Mouse (Mus musculus) right cerebral cortex, adult 2 months (tissue): Measurements from ENCODE around the gene Castor2.

Experiments used
- DNase-seq, 2 experiments: peaks; one replicate each; pipeline ENCODE4 v3.0.0; 2021 to 2022; ENCODE audit warnings: low spot score in 2 of 2

Castor2 gene

DNA sequence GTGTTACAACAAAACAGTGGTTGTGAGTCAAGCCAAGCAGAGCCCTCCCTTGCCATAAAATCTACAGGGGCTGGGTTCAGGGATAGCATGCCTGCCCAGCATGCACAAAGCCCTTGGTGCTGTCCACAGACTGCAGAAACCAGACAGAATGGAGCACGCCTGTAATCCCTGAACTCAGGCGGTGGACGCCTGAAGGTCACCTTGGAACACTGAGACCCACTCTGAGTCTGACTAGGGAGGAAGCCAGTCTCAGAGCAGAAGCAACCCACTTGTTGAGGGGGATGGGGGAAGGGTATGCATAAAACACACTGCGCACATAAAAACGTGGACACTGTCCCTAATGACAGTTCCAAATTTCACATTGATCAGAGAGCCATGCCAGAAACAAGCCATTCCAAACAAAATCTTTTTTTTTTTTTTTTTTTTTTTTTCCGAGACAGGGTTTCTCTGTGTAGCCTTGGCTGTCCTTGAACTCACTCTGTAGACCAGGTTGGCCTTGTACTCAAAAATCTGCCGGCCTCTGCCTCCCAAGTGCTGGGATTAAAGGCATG is 56.5 kb downstream of the Castor2 start:
- DNase-seq = no peak

DNA sequence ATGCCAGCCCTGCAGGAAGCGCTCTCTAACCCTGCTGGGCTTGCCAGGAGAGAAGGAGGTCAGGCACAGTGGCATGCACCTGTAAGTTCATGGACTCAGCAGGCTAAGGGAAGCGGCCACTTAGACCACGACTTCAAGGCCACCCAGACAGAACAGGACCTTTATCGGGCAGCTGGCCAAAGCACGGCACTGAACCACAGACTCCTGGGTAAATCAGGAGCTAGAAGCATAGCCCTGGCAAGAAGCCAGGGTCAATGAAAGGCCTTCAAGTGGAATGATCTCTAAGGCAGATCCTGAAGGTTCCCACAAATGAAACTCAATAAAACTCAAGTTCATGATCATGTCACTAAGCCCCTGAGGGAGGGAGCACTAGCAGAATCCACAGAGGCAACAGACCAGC is 65.2 kb downstream of the Castor2 start:
- no peak for DNase-seq

DNA sequence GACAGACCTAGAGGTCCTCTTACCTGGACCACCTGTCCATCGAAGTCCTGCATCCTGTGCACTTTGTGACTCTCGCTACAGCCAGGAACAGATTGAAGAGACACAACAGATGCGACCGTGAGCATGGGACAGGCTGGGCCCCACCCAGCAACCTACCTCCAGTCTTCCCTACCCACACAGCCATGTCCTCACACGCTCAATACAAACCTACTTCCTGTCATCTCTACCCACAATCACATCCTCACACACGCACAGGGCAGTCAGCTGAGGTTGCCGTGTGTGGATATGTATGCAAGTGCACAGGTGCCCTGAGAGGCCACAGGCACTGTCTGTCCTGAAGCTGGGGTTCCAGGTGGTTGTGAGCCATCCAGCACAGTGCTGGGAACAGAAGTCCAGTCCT is 67.1 kb downstream of the Castor2 start:
- no peak for DNase-seq

DNA sequence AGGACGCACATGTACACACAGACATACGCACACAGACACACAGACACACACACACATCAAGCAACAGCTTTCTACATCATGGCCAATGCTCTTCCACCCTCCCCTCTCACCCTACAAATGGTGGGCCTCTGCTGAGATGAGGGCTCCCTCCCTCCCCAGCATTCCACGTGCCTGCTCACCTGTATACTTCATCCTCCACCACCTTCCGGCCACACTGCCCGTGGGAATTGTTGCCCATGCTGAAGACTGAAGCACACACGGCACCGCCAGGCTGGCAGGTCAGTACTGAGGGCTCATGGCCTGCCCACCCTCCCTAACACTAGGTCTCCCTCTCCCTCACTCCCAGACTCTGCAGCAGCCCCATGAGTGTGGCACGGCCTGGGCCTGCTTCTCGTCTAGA is 68.5 kb downstream of the Castor2 start:
- DNase-seq = no peak

DNA sequence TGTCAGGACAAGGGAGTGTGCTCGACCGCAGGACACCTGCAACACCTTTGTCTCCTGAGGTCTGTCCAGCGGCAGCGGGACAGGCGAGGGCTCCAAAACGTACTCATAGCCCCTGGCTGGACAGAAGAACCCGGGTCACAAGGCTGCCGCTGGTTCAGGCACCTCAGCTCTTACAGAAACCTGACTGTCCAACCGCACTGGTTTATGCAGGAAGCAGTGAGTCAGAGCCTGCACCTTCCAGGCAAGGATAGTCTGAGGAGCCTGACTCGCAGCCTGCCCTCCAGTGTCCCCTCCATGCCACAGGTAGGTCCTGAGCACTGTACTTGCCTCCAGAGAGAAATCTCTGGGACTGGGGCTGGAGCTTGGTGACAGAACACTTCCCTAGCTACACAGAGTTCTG is 69.7 kb downstream of the Castor2 start:
- no peak for DNase-seq

DNA sequence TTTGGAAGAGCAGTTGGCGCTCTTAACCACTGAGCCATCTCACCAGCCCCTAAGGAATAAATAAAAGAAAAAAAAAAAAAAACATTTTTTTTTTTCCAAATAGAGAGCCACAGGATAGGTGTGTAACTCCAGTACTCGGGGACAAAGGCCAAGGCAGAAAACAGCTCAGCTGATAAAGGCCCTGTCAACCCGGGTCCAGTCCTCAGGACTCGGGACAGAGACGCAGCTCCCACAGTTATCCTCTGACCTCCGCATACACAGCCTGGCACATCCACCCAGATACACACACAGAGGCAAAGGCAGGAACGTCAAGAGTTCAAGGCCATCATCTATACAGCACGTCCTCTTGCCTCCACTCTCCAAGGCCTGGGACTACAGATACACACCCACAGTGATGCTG is 70.7 kb downstream of the Castor2 start:
- DNase-seq = no peak

DNA sequence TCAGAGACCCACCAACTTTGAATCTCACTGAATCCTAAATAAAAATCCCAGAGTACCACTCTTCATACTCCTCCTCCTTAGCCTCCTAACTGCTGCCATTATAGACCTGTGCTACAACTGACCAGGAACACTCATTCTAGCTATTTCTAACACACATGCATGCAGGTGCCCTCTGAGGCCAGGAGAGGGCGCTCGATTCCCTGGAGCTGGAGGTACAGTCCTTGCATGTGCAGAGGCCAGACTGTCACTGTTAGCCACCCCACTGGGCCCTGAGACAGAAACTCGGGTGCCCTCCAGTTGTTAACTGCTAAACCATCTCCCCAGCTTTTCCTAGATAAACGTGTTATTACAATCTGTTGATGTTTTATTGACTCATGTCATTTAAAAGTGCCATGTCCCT is 73.7 kb downstream of the Castor2 start:
- DNase-seq = no peak

DNA sequence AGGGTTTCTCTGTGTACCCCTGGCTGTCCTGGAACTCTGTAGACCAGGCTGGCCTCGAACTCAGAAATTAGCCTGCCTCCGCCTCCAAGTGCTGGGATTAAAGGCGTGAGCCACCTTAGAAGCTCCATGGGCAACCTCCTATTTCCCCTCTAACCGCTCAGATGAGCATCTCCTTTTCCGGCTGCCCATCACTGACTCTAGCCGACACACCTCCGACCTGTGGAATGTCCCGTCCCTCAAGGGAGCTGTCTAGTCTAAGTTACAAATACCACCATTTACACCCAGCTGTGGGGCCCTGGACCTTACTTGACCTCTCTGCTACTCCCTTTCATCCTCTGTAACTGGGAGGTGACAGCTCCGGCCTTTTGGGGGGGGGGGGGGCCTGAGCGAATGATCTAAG is 76.2 kb downstream of the Castor2 start:
- DNase-seq = no peak

DNA sequence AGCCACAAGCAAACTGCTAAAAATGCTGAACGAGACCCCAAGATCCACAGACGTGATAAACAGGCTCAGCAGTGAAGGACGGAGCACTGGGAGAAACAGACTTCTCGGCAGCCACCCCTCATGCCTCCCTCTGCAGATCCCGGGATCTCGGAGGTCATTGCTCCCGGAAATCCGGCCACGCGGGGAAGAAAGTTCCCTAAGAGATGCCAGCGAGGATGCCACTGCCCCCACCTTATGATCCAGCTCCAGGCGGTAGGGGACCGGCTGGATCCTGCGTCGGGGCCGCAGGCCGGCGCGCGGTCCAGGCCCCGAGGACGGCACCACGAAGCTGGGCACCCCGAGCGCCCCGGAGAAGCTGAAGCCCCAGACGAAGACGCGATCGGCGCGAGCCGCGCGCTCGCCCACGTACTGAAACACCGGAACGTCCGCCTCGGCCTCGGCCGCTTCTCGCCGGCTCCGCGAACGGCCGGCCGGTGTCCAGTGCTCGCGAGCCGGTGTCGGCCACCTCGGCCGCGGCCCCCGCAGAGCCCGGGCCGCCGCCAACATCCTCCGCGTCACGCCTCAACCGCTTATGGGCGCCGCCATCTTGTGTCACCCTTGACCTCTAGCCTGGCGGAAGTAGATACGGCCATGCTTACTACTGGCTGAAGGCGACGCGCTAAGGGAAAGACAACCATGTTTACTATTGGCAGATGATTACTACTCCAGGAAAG is 76.8 kb downstream of the Castor2 start, which contains the start of gene Rcc1l:
Gene Rcc1l, minus strand, starts transcription at position 606 of the 713 bp plus-strand sequence.
- DNase-seq = peak; percentile 87 to 88

DNA sequence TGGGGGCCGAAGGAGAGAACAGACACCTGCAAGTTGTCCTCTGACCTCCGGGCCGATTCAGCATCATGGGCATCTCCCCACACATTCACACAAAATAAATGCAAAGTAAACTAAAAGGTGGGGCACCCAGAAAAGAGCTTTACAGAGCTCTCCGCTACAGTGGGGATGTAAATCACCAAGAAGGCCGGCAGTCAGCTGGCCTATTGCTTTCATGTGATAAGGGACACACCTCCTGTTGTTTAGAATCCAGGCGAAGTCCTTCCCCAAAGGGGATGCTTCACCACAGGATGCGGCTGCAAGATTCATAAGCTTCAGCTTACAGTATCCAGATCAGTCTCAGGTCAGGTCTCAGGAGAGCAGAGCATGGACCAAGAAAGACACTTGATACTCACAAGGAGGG is 79.0 kb downstream of the Castor2 start:
- no peak for DNase-seq

DNA sequence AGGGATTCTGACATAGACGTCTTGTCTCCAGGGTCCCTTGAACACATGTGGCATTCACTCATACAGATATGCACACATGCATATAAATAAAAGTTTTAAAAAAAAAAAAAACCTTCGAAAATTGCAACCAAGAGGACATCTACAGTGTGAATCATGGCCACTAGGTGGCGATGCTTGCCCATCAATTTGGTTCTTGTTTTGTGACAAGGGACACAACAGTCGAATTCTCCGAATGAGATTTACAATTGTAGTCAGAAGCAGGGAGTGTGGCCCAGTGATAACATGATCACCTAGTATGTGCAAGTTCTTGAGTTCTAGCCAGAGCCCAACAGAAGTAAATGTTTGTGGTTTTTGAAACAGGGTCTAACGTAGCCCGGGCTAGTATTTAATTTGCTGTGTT is 80.4 kb downstream of the Castor2 start:
- peak; percentile 91 to 94 for DNase-seq

DNA sequence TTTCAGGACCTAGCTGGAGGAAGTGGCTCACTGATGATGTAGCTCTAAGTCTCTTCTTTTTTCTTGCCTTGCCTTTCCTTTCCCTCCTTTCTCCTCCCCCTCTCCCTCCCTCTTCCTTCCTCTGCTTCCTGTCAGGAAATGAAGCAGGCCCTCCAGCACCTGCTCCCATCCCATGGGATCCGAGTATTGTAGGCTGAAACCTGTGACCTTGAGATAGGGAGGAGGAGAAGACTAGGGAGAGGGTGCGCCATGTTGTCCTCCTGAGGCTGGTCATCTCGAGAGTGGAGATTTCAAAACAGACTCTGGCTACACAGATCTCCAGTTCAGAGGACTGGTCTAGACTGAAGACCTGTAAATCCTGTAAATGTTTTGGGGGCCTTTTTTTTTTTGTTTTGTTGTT is 82.7 kb downstream of the Castor2 start:
- DNase-seq = no peak

DNA sequence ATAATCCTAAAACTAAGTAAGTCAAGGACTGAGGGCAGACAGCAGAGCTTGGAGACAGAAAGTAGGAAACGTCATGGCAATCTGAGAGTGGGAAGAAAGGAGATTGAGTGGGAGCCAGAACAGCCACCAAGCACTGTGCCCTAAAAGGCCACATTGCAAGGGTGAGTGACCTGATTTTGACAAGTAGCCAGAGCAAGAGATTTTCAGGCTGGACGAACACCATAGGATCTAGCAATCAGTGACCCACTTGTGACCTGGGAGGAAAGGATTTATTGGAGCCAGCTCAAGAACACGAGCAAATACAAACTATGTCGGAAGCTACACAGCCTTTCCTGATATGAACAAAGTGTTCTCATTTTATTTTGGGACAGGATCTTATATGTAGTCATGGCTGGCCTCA is 83.2 kb downstream of the Castor2 start:
- no peak for DNase-seq

DNA sequence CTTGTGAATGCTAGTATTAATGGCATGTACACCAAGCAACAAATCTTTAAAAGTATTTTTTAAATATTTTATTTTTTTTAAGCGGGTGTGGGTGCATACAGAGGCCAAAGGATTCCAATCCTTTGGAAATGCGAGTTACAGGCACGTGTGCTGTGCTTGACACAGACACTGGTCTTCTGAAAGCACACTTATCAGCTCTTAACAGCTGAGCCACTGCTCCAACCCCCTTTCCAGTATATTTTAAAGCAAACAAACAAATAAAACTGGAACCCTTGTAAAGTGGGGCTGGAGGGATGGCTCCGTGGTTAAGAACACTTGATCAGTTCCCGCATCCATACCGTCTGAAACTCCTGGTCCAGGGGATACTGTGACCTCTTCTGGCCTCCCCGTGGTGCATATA is 83.7 kb downstream of the Castor2 start:
- DNase-seq = no peak

DNA sequence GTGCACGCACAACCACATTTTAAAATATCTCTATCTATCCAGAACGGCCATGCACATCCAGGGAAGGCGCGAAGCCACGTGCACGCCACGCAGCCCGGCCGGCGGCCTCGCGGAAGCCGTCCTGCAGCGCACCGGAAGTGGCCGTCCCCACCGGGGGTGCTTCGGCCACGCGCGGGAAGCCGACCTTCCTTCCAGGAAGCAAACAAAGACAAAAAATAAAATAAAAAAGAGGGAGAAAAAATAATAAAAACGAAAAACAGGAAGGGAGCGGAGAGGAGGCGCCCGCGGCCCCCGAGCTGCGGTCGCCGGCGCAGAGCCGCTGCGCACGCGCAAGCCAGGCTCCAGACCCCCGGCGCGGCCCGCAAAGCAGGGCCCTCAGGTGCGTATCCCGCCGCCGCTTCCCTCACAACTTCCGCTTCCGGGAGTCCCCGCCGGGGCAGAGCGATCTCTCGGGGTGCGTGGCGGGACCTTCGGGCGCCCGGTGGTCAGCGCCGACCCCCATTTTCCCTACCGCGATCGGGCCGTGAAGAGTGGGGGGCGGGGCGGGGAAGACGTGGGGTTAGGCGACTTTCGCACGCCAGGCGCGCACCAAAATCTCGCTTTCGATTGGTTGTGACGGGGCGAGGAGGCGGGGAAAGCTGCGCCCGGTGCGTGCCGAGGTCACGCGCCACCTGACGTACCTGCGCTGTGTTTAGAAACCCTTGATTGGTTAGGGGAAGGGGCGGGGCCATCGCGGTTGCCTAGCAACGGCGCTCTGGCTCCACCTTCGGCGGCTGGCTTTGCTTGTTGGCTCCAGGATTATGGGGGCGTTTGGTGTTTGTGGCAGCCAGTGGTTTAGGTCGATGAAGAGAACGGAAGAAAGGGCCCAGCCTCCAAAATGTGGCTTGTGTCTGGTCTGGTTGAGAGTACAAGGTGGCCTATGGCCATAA is 84.6 kb downstream of the Castor2 start, which contains the start of gene Gtf2ird2:
Gene Gtf2ird2, plus strand, starts transcription at position 140 of the 929 bp plus-strand sequence.
- peak; percentile 98 to 99 for DNase-seq

DNA sequence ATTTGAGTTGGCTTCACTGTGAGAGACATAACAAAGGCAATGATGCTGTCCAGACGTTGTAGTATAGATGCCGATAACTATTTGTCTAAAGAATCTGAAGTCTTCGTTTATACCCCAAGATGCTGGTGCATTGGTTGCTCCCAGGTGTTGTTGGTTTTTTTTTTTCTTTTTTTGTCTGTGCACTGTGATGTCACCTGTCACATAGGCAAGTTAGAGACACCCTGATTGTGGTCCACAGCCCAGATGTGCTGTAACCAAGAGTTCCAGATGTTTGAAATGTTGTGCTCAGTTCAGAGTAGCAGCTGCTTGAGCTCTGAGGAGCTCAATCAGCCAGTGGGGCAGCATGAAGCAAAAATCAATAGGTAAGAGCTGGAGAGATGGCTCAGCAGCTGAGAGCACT is 86.5 kb downstream of the Castor2 start:
- no peak for DNase-seq

DNA sequence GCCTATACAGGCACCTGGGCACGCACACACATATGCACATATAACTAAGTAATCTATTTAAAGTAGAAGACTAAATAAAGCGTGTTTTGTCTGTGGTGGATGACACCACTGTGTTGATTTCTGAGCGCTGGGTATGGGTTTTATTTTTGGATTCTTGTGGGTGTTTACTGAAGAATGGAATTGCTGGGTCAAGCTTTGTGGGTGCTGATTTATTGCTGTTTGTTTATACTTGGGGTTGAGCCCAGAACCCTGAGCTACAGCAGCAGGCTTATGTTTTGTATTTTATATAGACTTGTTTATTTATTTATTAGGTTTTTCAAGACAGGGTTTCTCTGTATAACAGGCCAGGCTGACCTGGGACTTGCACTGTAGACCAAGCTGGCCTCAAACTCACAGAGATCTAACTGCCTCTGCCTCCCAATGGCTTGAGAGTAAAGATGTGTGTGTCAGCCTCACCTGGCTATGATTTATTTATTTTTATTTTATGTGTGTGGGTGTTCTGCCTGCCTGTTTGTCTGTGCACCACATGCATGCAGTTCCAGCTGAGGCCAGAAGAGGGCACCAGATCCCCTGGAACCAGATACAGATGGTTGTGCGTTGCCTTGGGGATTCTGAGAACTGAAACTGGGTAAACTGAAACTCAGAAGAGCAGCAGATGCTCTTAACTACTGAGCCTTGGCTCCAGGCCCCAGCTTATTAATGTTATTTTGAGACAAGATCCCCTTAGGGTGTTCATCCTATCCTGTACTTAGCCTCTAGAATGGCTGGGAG is 87.6 kb downstream of the Castor2 start:
- DNase-seq = peak; percentile 53 to 55

DNA sequence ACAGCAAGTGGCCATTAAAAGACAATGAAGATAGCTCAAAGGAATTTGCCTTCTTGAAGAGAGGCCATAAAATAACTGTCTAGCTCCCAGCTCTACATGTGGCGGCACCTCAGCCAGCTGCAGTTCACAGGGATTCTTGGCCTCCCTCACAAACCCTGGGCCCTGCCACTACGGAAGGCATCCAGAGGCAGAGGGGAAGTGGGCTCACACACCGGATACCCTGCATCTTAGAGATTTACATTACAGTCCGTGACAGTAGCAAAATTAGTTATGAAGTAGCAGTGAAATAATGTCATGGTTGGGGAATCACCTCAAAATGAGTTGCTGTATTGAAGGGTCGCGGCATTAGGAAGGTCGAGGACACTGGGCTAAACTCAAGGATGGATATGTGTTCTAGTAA is 89.1 kb downstream of the Castor2 start:
- DNase-seq = no peak

DNA sequence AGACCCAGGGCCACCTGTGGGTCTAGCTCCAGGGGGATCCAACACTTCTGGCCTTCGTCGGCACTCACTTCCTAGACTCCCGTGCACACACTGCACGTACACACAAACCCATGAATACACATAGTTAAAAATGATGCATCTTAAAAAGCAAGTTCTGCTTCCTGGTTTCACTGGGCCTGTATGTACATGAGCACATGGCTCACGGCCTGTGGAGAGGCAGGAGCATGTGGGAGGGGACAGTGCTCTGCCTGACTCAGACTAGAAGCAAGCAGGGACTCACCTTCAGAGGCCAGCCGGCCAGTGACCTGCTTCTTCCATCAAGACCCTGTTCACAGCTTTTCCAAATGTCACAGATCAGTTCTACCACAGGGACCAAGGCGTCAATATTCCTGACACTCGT is 94.2 kb downstream of the Castor2 start:
- no peak for DNase-seq
